Mouse (Mus musculus) CH12.LX (cell line): ENCODE data around the gene Foxp1. TPM values are rescaled to one million over a fixed set of nuclear protein-coding genes. Genes with fewer than 3 reads are reported as not detected.

Source experiments
- DNase-seq: peaks from one replicate; pipeline ENCODE4 v3.0.0-alpha.2; 2013; ENCODE audit errors: extremely low read depth
- H3K27ac ChIP-seq: 2 replicates; pipeline ENCODE4 v1.5.1; 2012; ENCODE audit warnings: low read depth, mild to moderate bottlenecking, control low read depth, moderate library complexity; ENCODE audit not compliant: insufficient read depth
- H3K27me3 ChIP-seq: replicated peaks from 2 replicates; pipeline ENCODE3; 2012; ENCODE audit warnings: inconsistent platforms
- H3K36me3 ChIP-seq, 2 experiments: replicated peaks in 1 of 2; 2 replicates each; pipeline versions ENCODE3 to v1.6.1; 2012; ENCODE audit warnings: inconsistent platforms in 1 of 2, low read length in 1 of 2, mild to moderate bottlenecking in 1 of 2, mixed read lengths in 1 of 2, moderate library complexity in 1 of 2; ENCODE audit not compliant: control insufficient read depth in 1 of 2, insufficient read depth in 1 of 2
- H3K4me1 ChIP-seq, 2 experiments: 2 replicates each; pipeline ENCODE4 v1.6.1; 2012; ENCODE audit warnings: inconsistent platforms in 1 of 2, moderate library complexity in 1 of 2; ENCODE audit not compliant: insufficient read depth in 2 of 2, control insufficient read depth in 1 of 2
- H3K4me2 ChIP-seq: 2 replicates; pipeline ENCODE4 v1.6.1; 2012; ENCODE audit warnings: low read depth, mild to moderate bottlenecking, control low read depth; ENCODE audit not compliant: poor library complexity, insufficient read depth, severe bottlenecking
- H3K4me3 ChIP-seq, 3 experiments: fragments of 150-350 bp in 1 of 3; sonication (generic) in 1 of 3; replicated peaks in 1 of 3; 2 replicates each; pipeline versions ENCODE3 to v1.5.1; 2011 to 2012; ENCODE audit warnings: low read depth in 2 of 3, low read length in 2 of 3, mild to moderate bottlenecking in 2 of 3, moderate library complexity in 2 of 3, control low read depth in 1 of 3, improper control_type of control experiment in 1 of 3, inconsistent platforms in 1 of 3, mixed read lengths in 1 of 3; ENCODE audit not compliant: poor library complexity in 1 of 3
- H3K79me2 ChIP-seq: replicated peaks from 2 replicates; pipeline ENCODE4 v1.6.1; 2012; ENCODE audit warnings: mild to moderate bottlenecking, moderate library complexity; ENCODE audit not compliant: control insufficient read depth, poor library complexity, insufficient read depth, severe bottlenecking; ENCODE audit errors: extremely low read depth
- H3K9ac ChIP-seq: 2 replicates; pipeline ENCODE4 v1.6.1; 2012; ENCODE audit warnings: low read depth, mild to moderate bottlenecking, control low read depth, moderate library complexity; ENCODE audit not compliant: insufficient read depth
- H3K9me3 ChIP-seq: replicated peaks from 2 replicates; pipeline ENCODE3; 2012; ENCODE audit warnings: low read length, inconsistent platforms, mixed read lengths
- BHLHE40 ChIP-seq: IDR thresholded peaks from 2 replicates; pipeline ENCODE4 v1.6.1; 2011; ENCODE audit warnings: mild to moderate bottlenecking, low read depth, low read length, improper control_type of control experiment
- CHD1 ChIP-seq: IDR thresholded peaks from 2 replicates; pipeline ENCODE4 v1.6.1; 2012; ENCODE audit warnings: low read depth, low read length, improper control_type of control experiment, inconsistent platforms
- CHD2 ChIP-seq: IDR thresholded peaks from 2 replicates; pipeline ENCODE4 v1.6.1; 2011; ENCODE audit warnings: low read length, improper control_type of control experiment
- CTCF ChIP-seq, 2 experiments: IDR thresholded peaks in 1 of 2; conservative IDR thresholded peaks in 1 of 2; 2 replicates each; pipeline ENCODE4 v1.5.1; 2011 to 2012; ENCODE audit warnings: low read depth in 2 of 2, low read length in 2 of 2, improper control_type of control experiment in 1 of 2, inconsistent platforms in 1 of 2, mild to moderate bottlenecking in 1 of 2, moderate library complexity in 1 of 2
- E2F4 ChIP-seq: IDR thresholded peaks from 2 replicates; pipeline ENCODE4 v1.6.1; 2011; ENCODE audit warnings: low read depth, low read length, improper control_type of control experiment; ENCODE audit not compliant: insufficient replicate concordance
- ELF1 ChIP-seq: IDR thresholded peaks from 2 replicates; pipeline ENCODE4 v1.6.1; 2014; ENCODE audit warnings: low read depth, mild to moderate bottlenecking, inconsistent platforms, low read length, improper control_type of control experiment
- EP300 ChIP-seq: IDR thresholded peaks from 2 replicates; pipeline ENCODE4 v1.6.1; 2011; ENCODE audit warnings: low read length, improper control_type of control experiment
- ETS1 ChIP-seq: conservative IDR thresholded peaks from 2 replicates; pipeline ENCODE4 v1.6.1; 2012; ENCODE audit warnings: low read depth, mild to moderate bottlenecking, inconsistent platforms, low read length, improper control_type of control experiment, moderate library complexity
- GABPA ChIP-seq: IDR thresholded peaks from 2 replicates; pipeline ENCODE4 v1.6.1; 2012; ENCODE audit warnings: low read depth, low read length, improper control_type of control experiment, inconsistent platforms; ENCODE audit not compliant: insufficient replicate concordance
- IRF4 ChIP-seq: IDR thresholded peaks from 2 replicates; pipeline ENCODE4 v1.6.1; 2014; ENCODE audit warnings: low read depth, mild to moderate bottlenecking, inconsistent platforms, low read length, improper control_type of control experiment
- JUN ChIP-seq: IDR thresholded peaks from 2 replicates; pipeline ENCODE4 v1.6.1; 2011; ENCODE audit warnings: low read depth, mild to moderate bottlenecking, low read length, improper control_type of control experiment, moderate library complexity; ENCODE audit not compliant: insufficient read depth
- JUND ChIP-seq: conservative IDR thresholded peaks from 2 replicates; pipeline ENCODE4 v1.6.1; 2011; ENCODE audit warnings: low read depth, low read length, improper control_type of control experiment
- KAT2A ChIP-seq: IDR thresholded peaks from 2 replicates; pipeline ENCODE4 v1.6.1; 2012; ENCODE audit warnings: low read length, improper control_type of control experiment, inconsistent platforms; ENCODE audit not compliant: insufficient replicate concordance
- MAX ChIP-seq: IDR thresholded peaks from 2 replicates; pipeline ENCODE4 v1.6.1; 2011; ENCODE audit warnings: low read length, improper control_type of control experiment
- MAZ ChIP-seq: IDR thresholded peaks from 2 replicates; pipeline ENCODE4 v1.6.1; 2012; ENCODE audit warnings: low read depth, mild to moderate bottlenecking, inconsistent platforms, low read length, improper control_type of control experiment, moderate library complexity
- MEF2A ChIP-seq: IDR thresholded peaks from 2 replicates; pipeline ENCODE4 v1.6.1; 2014; ENCODE audit warnings: low read depth, mild to moderate bottlenecking, inconsistent platforms, low read length, improper control_type of control experiment, borderline replicate concordance
- MXI1 ChIP-seq: IDR thresholded peaks from 2 replicates; pipeline ENCODE4 v1.6.1; 2011; ENCODE audit warnings: mild to moderate bottlenecking, low read depth, low read length, improper control_type of control experiment
- MYC ChIP-seq: IDR thresholded peaks from 2 replicates; pipeline ENCODE4 v1.6.1; 2011; ENCODE audit warnings: low read depth, mild to moderate bottlenecking, improper control_type of control experiment, low read length
- NELFE ChIP-seq: IDR thresholded peaks from 2 replicates; pipeline ENCODE4 v1.6.1; 2011; ENCODE audit warnings: low read depth, low read length, improper control_type of control experiment
- PAX5 ChIP-seq: IDR thresholded peaks from 2 replicates; pipeline ENCODE4 v1.6.1; 2012; ENCODE audit warnings: low read length, inconsistent platforms, mixed read lengths
- POLR2A ChIP-seq: IDR thresholded peaks from 2 replicates; pipeline ENCODE4 v1.6.1; 2011; ENCODE audit warnings: low read depth, mild to moderate bottlenecking, improper control_type of control experiment, low read length
- RCOR1 ChIP-seq: conservative IDR thresholded peaks from 2 replicates; pipeline ENCODE4 v1.6.1; 2012; ENCODE audit warnings: low read depth, mild to moderate bottlenecking, inconsistent platforms, low read length, improper control_type of control experiment
- SIN3A ChIP-seq: IDR thresholded peaks from 2 replicates; pipeline ENCODE4 v1.6.1; 2012; ENCODE audit warnings: low read length, improper control_type of control experiment, inconsistent platforms
- TBP ChIP-seq: conservative IDR thresholded peaks from 2 replicates; pipeline ENCODE4 v1.6.1; 2011; ENCODE audit warnings: low read depth, low read length, improper control_type of control experiment
- TCF12 ChIP-seq: IDR thresholded peaks from 2 replicates; pipeline ENCODE4 v1.6.1; 2014; ENCODE audit warnings: low read depth, mild to moderate bottlenecking, inconsistent platforms, low read length, improper control_type of control experiment
- UBTF ChIP-seq: IDR thresholded peaks from 2 replicates; pipeline ENCODE4 v1.6.1; 2012; ENCODE audit warnings: low read depth, mild to moderate bottlenecking, inconsistent platforms, low read length, improper control_type of control experiment, moderate library complexity
- USF1 ChIP-seq: IDR thresholded peaks from 2 replicates; pipeline ENCODE4 v1.6.1; 2014; ENCODE audit warnings: low read depth, mild to moderate bottlenecking, inconsistent platforms, low read length, improper control_type of control experiment
- ZC3H11A ChIP-seq: IDR thresholded peaks from 2 replicates; pipeline ENCODE4 v1.6.1; 2012; ENCODE audit warnings: low read depth, mild to moderate bottlenecking, inconsistent platforms, low read length, improper control_type of control experiment
- ZMIZ1 ChIP-seq: IDR thresholded peaks from 2 replicates; pipeline ENCODE4 v1.6.1; 2012; ENCODE audit warnings: low read depth, mild to moderate bottlenecking, inconsistent platforms, low read length, improper control_type of control experiment
- ZNF384 ChIP-seq: IDR thresholded peaks from 2 replicates; pipeline ENCODE4 v1.6.1; 2012; ENCODE audit warnings: low read depth, low read length, improper control_type of control experiment, inconsistent platforms
- dilution Hi-C: fragments of 300-500 bp; cut with MboI; formaldehyde crosslinking; loops from 2 replicates; pipeline ENCODE4 v1.14.3; 2020; ENCODE audit warnings: low sequenced_read_pairs; ENCODE audit not compliant: extremely low pct_unique_long_range_greater_than_20kb, extremely low pct_ligation_motif_present
- in situ Hi-C: fragments of 300-500 bp; cut with MboI; formaldehyde crosslinking; loops from 3 replicates; pipeline ENCODE4 v1.14.3; 2019; ENCODE audit warnings: low sequenced_read_pairs, low pct_ligation_motif_present, low pct_unique_long_range_greater_than_20kb, mixed read lengths
- polyA plus RNA-seq: library from polyadenylated mRNA; unstranded; fragments of >175 nt; gene quantifications from 2 replicates; pipeline ENCODE4 v1.2.1, GENCODE M21; 2012; ENCODE audit warnings: low read depth; ENCODE audit not compliant: insufficient read length
- total RNA-seq, 2 experiments: library from RNA; depleted of rRNA; stranded (reverse); fragments of 300-350 nt in 1 of 2; fragments of >200 nt in 1 of 2; gene quantifications; 2 replicates each; pipeline ENCODE4 v1.2.3; 2012 to 2014

Foxp1 gene
- total and polyA plus RNA-seq, 3 experiments: 66.5 to 105 (median 87.4) TPM

DNA sequence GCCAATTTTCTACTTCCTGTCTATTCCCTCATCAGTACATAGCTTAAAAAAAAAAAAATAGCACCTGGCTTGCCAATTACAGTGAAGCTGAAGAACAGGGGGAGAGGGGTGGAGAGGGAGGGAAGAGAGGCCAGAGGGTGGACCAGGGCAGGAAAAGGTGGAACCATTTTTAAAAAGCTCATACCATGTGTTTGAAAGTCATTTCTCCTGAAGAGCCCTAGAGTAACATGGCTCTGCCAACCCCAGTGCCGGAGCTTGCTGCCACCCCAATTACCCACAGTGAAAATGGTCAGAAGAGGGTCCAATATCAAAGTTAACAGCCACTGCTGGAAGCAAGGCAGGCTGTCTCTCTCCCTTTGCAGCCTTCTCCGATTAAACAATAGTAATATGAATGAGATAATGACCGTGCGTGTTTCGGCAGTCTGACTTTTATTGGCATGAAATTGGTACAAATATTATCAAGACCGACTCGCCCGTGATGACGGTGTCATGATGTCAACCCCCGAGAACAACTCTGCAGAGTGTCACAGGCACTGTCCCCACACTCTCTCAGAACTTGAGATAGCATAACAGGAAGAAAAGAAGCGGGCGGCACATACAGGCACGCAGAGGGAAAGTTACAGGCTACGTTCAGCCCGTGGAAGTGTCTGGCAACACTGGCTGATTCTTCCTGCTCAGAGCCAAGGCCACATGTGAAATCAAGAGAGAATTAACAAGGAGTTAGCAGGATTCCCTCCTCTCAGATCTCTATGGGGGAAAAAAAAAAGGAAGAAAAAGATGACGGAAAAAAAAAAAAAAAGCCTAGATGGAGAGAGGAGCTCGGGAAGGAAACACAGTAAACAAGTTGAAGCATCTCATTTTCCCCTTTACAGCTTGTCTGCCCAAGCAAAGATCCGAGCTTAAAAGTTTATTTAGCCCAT lies 427.1 kb downstream of the Foxp1 start:
- no peaks in the 10 kb centered on the region for H3K9me3 ChIP-seq
- peaks cover 6 to 39% of the 10 kb centered on the region in 2 experiments for H3K4me1 ChIP-seq
- peak; percentile 87 for TF ChIP-seq ZNF384
- TF ChIP-seq IRF4: 0 out of 2 replicates have a peak, but pooled peaks have one; percentile 8
- no peak for TF ChIP-seq JUN
- peak; percentile 8; the same call in 1 of the 2 replicates for TF ChIP-seq MEF2A
- no peak for TF ChIP-seq PAX5
- TF ChIP-seq BHLHE40: peak; percentile 21; the same call in 1 of the 2 replicates
- TF ChIP-seq USF1: no peak
- TF ChIP-seq MAZ: no peak
- TF ChIP-seq ZMIZ1: peak; percentile 62; the same call in 1 of the 2 replicates
- no peak for TF ChIP-seq UBTF
- 0 out of 2 replicates have a peak, but pooled peaks have one; percentile 18 for TF ChIP-seq ELF1
- TF ChIP-seq EP300: no peak
- no peak for TF ChIP-seq E2F4
- TF ChIP-seq MYC: no peak
- TF ChIP-seq CTCF (conservative IDR thresholded peaks at IDR 0.05 in 1 of 2, IDR thresholded peaks at IDR 0.05 in 1 of 2; ENCODE audit: low read depth in 2 of 2, low read length in 2 of 2): no peak
- no peak for TF ChIP-seq GABPA
- TF ChIP-seq SIN3A: peak; percentile 23; the same call in 1 of the 2 replicates
- TF ChIP-seq JUND: no peak
- peak; percentile 82 for TF ChIP-seq CHD1
- no peak; the same call in 1 of the 2 replicates for TF ChIP-seq POLR2A
- peak; percentile 93 for TF ChIP-seq MXI1
- peak; percentile 69; the same call in 1 of the 2 replicates for TF ChIP-seq MAX
- peak; percentile 70 for TF ChIP-seq TBP
- TF ChIP-seq NELFE: no peak; the same call in 1 of the 2 replicates
- TF ChIP-seq ZC3H11A: no peak
- peak; percentile 13; the same call in 1 of the 2 replicates for TF ChIP-seq TCF12
- no peak for TF ChIP-seq KAT2A
- TF ChIP-seq RCOR1: no peak
- TF ChIP-seq ETS1: no peak
- TF ChIP-seq CHD2: no peak
- H3K9ac ChIP-seq: peak overlapping the region; percentile 89
- peak overlapping the region; percentile 84 for H3K27ac ChIP-seq
- H3K36me3 ChIP-seq: peaks cover 0 to 9% of the 10 kb centered on the region in 2 experiments
- no peaks in the 10 kb centered on the region for H3K27me3 ChIP-seq
- peaks cover 52% of the 10 kb centered on the region for H3K79me2 ChIP-seq
- in situ Hi-C loops (no loop called here), dilution Hi-C loops (no loop called here)
- DNase-seq: peak; percentile 60
- peak overlapping the region; percentile 74 to 86 (median 85) for H3K4me3 ChIP-seq
- peak overlapping the region; percentile 79 for H3K4me2 ChIP-seq
